Mouse (Mus musculus): Measurements from ENCODE around the gene Tsx. TPM values are rescaled to one million over a fixed set of nuclear protein-coding genes. Genes with fewer than 3 reads are reported as not detected.

Gene Tsx
- total and polyA plus RNA-seq, 2 experiments, result not detected

GRCm38 (mm10) chrX:103452815-103453214, 38.5 kb downstream of the Tsx start:
- no peaks in the 10 kb centered on the region for H3K79me2 ChIP-seq (ENCODE audit: control insufficient read depth, insufficient read depth, low read length)
- H3K9ac ChIP-seq (ENCODE audit: low read depth, low read length), result no peak overlapping the region
- H3K4me1 ChIP-seq (ENCODE audit: control insufficient read depth, insufficient read depth, low read length), result peaks cover 2% of the 10 kb centered on the region; the same call in 1 of the 2 replicates
- WGBS, result 84% methylated on average over 6 of the region's 6 CpGs
- no peak for TF ChIP-seq CTCF (IDR thresholded peaks at IDR 0.05; ENCODE audit: low read depth, low read length)
- TF ChIP-seq POLR2A (IDR thresholded peaks at IDR 0.05; ENCODE audit: extremely low read depth, insufficient read depth, low read length), result no peak
- H3K27ac ChIP-seq (replicated peaks; ENCODE audit: insufficient read depth, low read depth, low read length), result no peak overlapping the region
- no peaks in the 10 kb centered on the region for H3K36me3 ChIP-seq (ENCODE audit: control insufficient read depth, insufficient read depth, low read length)
- peaks cover 2% of the 10 kb centered on the region for H3K27me3 ChIP-seq (ENCODE audit: control insufficient read depth, insufficient read depth, low read length)
- H3K4me3 ChIP-seq (ENCODE audit: insufficient read depth, low read depth, low read length), result no peak overlapping the region
- no peak for DNase-seq (ENCODE audit: extremely low read depth, low read depth, low spot score)

GRCm38 (mm10) chrX:103460056-103460455, 45.8 kb downstream of the Tsx start:
- Histone ChIP-seq H3K4me1 (ENCODE audit: control insufficient read depth, insufficient read depth, low read length) (no peaks in the 10 kb centered on the region), H3K4me3 (ENCODE audit: insufficient read depth, low read depth, low read length) (no peak overlapping the region), H3K9ac (ENCODE audit: low read depth, low read length) (no peak overlapping the region), H3K79me2 (ENCODE audit: control insufficient read depth, insufficient read depth, low read length) (no peaks in the 10 kb centered on the region), H3K27ac (replicated peaks; ENCODE audit: insufficient read depth, low read depth, low read length) (no peak overlapping the region), H3K36me3 (ENCODE audit: control insufficient read depth, insufficient read depth, low read length) (no peaks in the 10 kb centered on the region), H3K27me3 (ENCODE audit: control insufficient read depth, insufficient read depth, low read length) (no peaks in the 10 kb centered on the region)
- DNase-seq (ENCODE audit: extremely low read depth, low read depth, low spot score), result no peak
- peak; percentile 9; the same call in 1 of the 2 replicates for TF ChIP-seq CTCF (IDR thresholded peaks at IDR 0.05; ENCODE audit: low read depth, low read length)
- TF ChIP-seq POLR2A (IDR thresholded peaks at IDR 0.05; ENCODE audit: extremely low read depth, insufficient read depth, low read length), result no peak
- 81% methylated on average over 5 of the region's 5 CpGs for WGBS

- Histone ChIP-seq H3K4me3 (ENCODE audit: insufficient read depth, low read depth, low read length) (no peak overlapping the region), H3K36me3 (ENCODE audit: control insufficient read depth, insufficient read depth, low read length) (no peaks in the 10 kb centered on the region), H3K27ac (replicated peaks; ENCODE audit: insufficient read depth, low read depth, low read length) (no peak overlapping the region), H3K27me3 (ENCODE audit: control insufficient read depth, insufficient read depth, low read length) (no peaks in the 10 kb centered on the region), H3K9ac (ENCODE audit: low read depth, low read length) (no peak overlapping the region), H3K79me2 (ENCODE audit: control insufficient read depth, insufficient read depth, low read length) (no peaks in the 10 kb centered on the region), H3K4me1 (ENCODE audit: control insufficient read depth, insufficient read depth, low read length) (no peaks in the 10 kb centered on the region)
- TF ChIP-seq CTCF (IDR thresholded peaks at IDR 0.05; ENCODE audit: low read depth, low read length), result no peak
- TF ChIP-seq POLR2A (IDR thresholded peaks at IDR 0.05; ENCODE audit: extremely low read depth, insufficient read depth, low read length), result no peak
- no peak for DNase-seq (ENCODE audit: extremely low read depth, low read depth, low spot score)
- 87% methylated on average over 2 of the region's 2 CpGs for WGBS
Measured at GRCm38 (mm10) chrX:103468998-103469397, 54.7 kb downstream of the Tsx start.

- H3K79me2 ChIP-seq (ENCODE audit: control insufficient read depth, insufficient read depth, low read length), result no peaks in the 10 kb centered on the region
- no peak for TF ChIP-seq POLR2A (IDR thresholded peaks at IDR 0.05; ENCODE audit: extremely low read depth, insufficient read depth, low read length)
- no peak for TF ChIP-seq CTCF (IDR thresholded peaks at IDR 0.05; ENCODE audit: low read depth, low read length)
- no peak overlapping the region for H3K27ac ChIP-seq (replicated peaks; ENCODE audit: insufficient read depth, low read depth, low read length)
- no peaks in the 10 kb centered on the region for H3K27me3 ChIP-seq (ENCODE audit: control insufficient read depth, insufficient read depth, low read length)
- DNase-seq (ENCODE audit: extremely low read depth, low read depth, low spot score), result no peak
- H3K9ac ChIP-seq (ENCODE audit: low read depth, low read length), result no peak overlapping the region
- no peaks in the 10 kb centered on the region for H3K4me1 ChIP-seq (ENCODE audit: control insufficient read depth, insufficient read depth, low read length)
- 89% methylated on average over 3 of the region's 3 CpGs for WGBS
- H3K36me3 ChIP-seq (ENCODE audit: control insufficient read depth, insufficient read depth, low read length), result no peaks in the 10 kb centered on the region
- H3K4me3 ChIP-seq (ENCODE audit: insufficient read depth, low read depth, low read length), result no peak overlapping the region
Measured at GRCm38 (mm10) chrX:103472346-103472745, 58.1 kb downstream of the Tsx start.

Other genes with a start within 250 kb of the Tsx start
- gene Nap1l2, start 227.8 kb upstream of the Tsx start, total RNA-seq (2014; rRNA removed), result 0.07 TPM in 1 of 2 replicates, not detected in the other
- gene Nap1l2, start 227.8 kb upstream of the Tsx start, polyA plus RNA-seq (2012; rRNA removed), result not detected in 2 replicates
- gene Cdx4, start 93.1 kb upstream of the Tsx start, total RNA-seq (2014; rRNA removed), result 0.09 and 0.27 TPM in 2 replicates
- 0.05 and 0.25 TPM in 2 replicates for gene Cdx4, start 93.1 kb upstream of the Tsx start, polyA plus RNA-seq (2012; rRNA removed)
- 4.6 and 6.3 TPM in 2 replicates for gene Chic1, start 58.0 kb upstream of the Tsx start, total RNA-seq (2014; rRNA removed)
- 0.70 and 0.97 TPM in 2 replicates for gene Chic1, start 58.0 kb upstream of the Tsx start, polyA plus RNA-seq (2012; rRNA removed)
- not detected in 2 replicates for gene Gm26992, start 7.5 kb downstream of the Tsx start, total RNA-seq (2014; rRNA removed)
- not detected in 2 replicates for gene Gm26992, start 7.5 kb downstream of the Tsx start, polyA plus RNA-seq (2012; rRNA removed)
- not detected in 2 replicates for gene Zcchc13, start 216.1 kb downstream of the Tsx start, total RNA-seq (2014; rRNA removed)
- gene Zcchc13, start 216.1 kb downstream of the Tsx start, polyA plus RNA-seq (2012; rRNA removed), result not detected in 2 replicates